In genomic region chr13:94063156-94063555, GRCm38 (mm10) we compare ENCODE assay signal across 8 mouse cellular contexts. TPM values are rescaled to one million over a fixed set of nuclear protein-coding genes. Genes with fewer than 3 reads are reported as not detected.
DNase-seq lines count a peak whose midpoint lies in the region; ATAC-seq lines count a peak whose summit lies in the region.

No protein-coding gene starts in this region.

- peak; percentile 35 for DNase-seq in kidney, adult 11 months
- DNase-seq in kidney, adult 18-20 months: no peak
- DNase-seq in kidney, postnatal 10 days: peak; percentile 75
- no peak for DNase-seq in adipocyte (ENCODE audit: low spot score)
- no peak for DNase-seq in urinary bladder, postnatal 10 days (ENCODE audit: low spot score)
- no peak for DNase-seq in c-Kit-positive CD71-positive TER-119-positive erythroid progenitor cells, embryonic 14.5 days (ENCODE audit: low spot score)

- peak; percentile 70 for ATAC-seq in granulocyte monocyte progenitor cell, adult 5-6 weeks (replicated peaks; ENCODE audit: poor library complexity, severe bottlenecking)
- peak; percentile 80 for ATAC-seq in megakaryocyte progenitor cell, adult 5-6 weeks (replicated peaks; ENCODE audit: poor library complexity)

RNA-seq across cellular contexts. Expression of gene Lhfpl2, which starts 5.6 kb away (rescaled TPM):
- 14.6 and 25.1 TPM in 2 replicates for total RNA-seq in granulocyte monocyte progenitor cell, adult 5-6 weeks (2014; fragmentation: Nextera tagmentation)
- 11.2 and 14.2 TPM in 2 replicates for total RNA-seq in granulocyte monocyte progenitor cell, adult 5-6 weeks (2017)
- 9.3 and 11.0 TPM in 2 replicates for total RNA-seq in megakaryocyte progenitor cell, adult 5-6 weeks (2015)
- 11.2 and 12.3 TPM in 2 replicates for total RNA-seq in megakaryocyte progenitor cell, adult 5-6 weeks (2017)

Comparison
In these comparisons a context has a peak if more than half of its experiments do, and no peak if none do; other contexts are left out.
1. DNase-seq: peak in kidney, adult 11 months (single experiment) and kidney, postnatal 10 days (single experiment); none in kidney, adult 18-20 months (single experiment), adipocyte (single experiment), urinary bladder, postnatal 10 days (single experiment) and c-Kit-positive CD71-positive TER-119-positive erythroid progenitor cells, embryonic 14.5 days (single experiment).